Mouse (Mus musculus) embryonic fibroblast, embryonic 13.5 days (primary cell): ENCODE data around the gene Gopc.

Source experiments
- CTCF ChIP-seq: IDR thresholded peaks from 2 replicates; pipeline ENCODE4 v1.5.1; 2011; ENCODE audit warnings: mild to moderate bottlenecking, control low read depth, low read length, moderate library complexity, borderline replicate concordance; ENCODE audit not compliant: insufficient read depth
- POLR2A ChIP-seq: IDR thresholded peaks from 2 replicates; pipeline ENCODE4 v1.6.1; 2011; ENCODE audit warnings: low read depth, mild to moderate bottlenecking, control low read depth, low read length, moderate library complexity

- TF ChIP-seq CTCF: no peak
- no peak for TF ChIP-seq POLR2A
Observed at GRCm38 (mm10) chr10:52358467-52358866, 23.5 kb downstream of the Gopc start, which contains the start of gene Gm26741.
